Mouse (Mus musculus) lung, adult 18-20 months (tissue): ENCODE results near the gene Srgap1.
"Not testable (repeated sequence)": the region's sequence is repeated elsewhere in the genome, so short reads cannot be mapped to it uniquely, and the experiment has no call there.

Source experiments
- DNase-seq, 2 experiments: peaks; one replicate each; pipeline ENCODE4 v3.0.0; 2022; ENCODE audit warnings: mixed read lengths in 2 of 2

Gene Srgap1

GRCm38 (mm10) chr10:121807771-121808170, 239.3 kb downstream of the Srgap1 start:
- DNase-seq = no peak

DNA sequence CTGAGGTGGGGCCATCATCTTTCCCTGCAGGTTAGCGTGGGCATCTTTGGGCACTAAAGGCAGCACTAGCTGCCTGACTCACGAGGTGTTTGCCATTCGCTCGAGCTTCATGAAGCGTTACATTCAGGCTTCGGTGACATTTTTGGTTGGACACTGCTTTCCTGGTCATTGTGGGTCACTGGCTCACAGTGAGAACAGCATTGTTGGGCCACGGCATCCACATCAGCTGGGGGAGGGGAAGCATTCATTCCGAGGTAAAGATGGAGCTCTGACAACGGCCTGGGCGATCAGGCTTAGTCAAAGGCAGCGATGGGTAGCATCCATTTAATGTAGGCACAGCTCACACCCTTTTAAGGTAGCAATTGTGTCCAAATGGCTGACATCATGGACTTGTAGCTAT, 240.3 kb downstream of the Srgap1 start:
- DNase-seq = no peak

DNA sequence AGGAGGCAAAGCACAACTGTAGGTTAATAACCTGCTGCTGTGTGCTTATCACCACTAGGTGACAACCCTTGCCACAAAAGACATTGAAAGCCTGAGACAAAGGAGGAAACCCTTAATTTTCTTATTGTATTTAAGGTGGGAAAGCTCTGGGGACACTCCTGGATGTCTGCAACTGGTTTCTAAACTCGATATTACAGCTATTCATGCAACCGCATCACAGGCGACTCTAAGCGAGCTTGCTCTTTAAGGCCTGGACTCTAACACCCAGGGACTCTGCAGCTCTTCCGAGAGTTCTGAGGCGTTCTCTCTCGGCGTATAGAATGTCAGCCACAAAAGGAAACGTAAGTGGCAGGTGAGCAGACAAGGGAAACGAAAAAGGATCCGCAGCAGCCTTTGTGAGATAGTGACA, 241.2 kb downstream of the Srgap1 start:
- no peak for DNase-seq

- DNase-seq = no peak
Observed at GRCm38 (mm10) chr10:121804551-121804950, 242.6 kb downstream of the Srgap1 start.

DNA sequence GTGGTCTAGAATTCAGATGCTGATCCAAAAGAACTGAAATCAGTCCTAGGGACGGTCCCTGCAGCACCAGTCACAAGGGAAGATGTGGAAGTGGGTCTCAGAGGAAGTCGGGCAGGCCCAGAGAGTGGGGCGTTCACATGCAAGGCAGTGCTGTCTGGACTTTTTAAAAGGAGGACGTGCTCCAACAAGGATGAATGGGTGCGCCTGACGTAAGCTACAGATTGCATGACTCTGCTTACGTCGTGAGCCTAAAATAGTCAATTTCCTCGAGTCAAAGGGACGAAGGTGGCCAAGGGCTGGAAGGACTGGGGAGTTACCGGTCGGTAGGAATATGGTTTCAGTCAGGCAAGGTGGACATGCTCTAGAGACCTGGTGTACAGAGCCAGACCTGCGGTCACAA, 247.1 kb downstream of the Srgap1 start:
- DNase-seq = no peak

DNA sequence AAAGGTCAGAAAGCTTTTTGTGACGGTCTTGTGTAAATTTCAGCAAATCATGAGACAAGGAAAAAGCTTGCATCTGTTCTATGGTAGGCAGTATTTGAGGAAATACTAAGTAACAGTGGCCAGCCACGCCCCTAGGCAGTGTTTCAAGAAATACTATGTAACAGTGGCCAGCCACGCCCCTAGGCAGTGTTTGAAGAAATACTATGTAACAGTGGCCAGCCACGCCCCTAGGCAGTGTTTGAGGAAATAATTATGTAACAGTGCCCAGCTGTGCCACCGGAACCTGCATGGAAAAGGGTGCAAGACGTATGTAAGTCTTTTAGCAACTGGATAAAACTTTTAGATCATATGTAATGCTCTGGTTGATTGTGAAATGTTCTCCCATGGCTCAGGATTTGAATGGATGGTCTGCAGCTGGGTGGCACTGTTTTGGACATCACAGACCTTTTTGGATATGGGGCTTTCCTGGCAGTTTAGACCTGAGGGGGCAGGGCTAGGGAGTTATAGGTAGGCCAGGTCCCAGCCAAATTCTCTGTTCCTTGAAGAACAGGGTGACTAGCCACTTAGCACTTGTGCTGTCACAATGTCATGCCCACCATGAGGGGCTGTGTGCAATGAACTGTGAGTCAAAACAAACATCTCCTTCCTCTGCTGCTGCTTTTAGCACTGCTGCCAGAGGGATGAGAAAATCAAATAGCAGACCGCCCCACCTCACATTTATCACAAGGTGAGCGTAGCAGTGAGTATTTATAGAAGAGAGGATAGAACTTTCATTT, 250.9 kb downstream of the Srgap1 start:
- DNase-seq = peak; percentile 80 to 87

DNA sequence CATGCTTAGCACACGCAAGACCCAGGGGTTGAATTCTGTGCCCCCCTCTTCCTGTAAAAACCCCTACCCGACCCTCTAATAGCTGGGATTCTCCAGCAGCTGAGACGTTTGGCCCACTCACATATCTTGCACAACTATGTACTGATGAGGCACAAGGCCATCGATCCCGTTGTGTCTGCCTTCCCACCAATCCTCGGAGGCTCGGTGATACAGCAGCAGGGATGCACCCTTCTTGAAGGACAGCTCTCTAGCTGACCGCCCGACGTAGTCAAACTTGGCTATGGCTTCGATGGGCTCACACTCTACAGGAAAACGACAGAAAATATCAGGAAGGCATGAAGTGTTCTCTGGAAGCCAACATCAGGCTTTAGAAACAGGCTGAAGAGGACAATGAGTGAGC, 252.6 kb downstream of the Srgap1 start:
- no peak for DNase-seq

DNA sequence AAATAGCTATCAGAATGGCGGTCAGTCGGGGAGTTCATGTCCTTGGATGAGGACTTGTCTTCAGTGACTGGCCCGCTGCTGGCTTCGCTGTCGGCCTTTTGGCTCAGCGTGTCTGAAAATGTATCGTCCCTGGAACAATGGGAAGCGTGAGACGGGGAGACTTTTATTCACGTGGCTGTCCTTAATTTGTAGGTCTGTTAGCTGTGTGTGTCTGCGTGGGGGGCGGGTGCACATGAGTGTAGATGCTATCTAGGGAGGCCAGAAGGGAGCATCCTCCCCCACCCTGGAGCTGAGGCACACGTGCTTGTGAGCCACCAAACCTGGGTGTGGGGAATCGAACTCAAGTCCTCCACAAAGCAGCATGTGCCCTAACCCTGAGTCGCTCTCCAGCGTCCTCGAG, 254.5 kb downstream of the Srgap1 start:
- DNase-seq = no peak

DNA sequence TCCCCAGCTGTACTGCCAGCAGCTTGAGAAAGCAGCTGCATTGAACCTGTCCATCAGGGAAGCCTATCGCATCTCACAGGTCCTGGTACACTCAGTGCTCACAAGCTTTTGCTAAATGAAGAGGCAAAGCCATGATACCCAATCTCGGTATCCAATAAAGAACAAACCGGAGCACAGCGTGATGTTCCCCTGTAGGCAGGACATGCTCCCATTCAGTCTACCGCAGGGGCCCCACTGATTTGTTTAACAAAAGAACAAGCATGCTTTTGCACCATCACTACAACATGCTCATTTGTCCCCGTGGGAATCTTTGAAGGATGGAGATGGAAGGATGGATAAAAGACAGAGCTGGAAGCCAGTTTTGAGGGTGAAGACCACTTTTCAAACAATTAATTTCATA, 257.0 kb downstream of the Srgap1 start:
- DNase-seq = no peak

GRCm38 (mm10) chr10:121788536-121788935, 258.6 kb downstream of the Srgap1 start:
- DNase-seq = no peak

DNA sequence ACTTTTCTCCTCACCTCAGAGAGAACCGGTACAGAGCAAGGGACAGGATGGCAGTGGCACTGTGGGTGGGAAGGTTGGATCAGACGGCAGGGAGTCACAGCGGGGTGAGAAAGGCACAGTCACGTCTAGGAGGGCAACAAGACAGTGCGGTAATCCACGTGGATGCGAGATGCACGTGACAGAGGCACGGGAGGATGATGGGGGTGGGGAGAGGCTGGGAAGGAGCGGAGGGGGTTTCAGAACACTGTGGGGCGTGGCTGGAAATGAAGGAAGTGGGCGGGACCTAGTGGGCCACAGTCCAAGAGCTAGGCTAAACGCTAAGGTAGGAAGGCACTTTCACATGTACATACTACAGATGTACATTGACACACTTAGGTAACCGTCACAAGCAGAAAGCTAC, 266.0 kb downstream of the Srgap1 start:
- peak; percentile 21 to 40 for DNase-seq

GRCm38 (mm10) chr10:121775990-121776389, 271.1 kb downstream of the Srgap1 start:
- no peak for DNase-seq

DNA sequence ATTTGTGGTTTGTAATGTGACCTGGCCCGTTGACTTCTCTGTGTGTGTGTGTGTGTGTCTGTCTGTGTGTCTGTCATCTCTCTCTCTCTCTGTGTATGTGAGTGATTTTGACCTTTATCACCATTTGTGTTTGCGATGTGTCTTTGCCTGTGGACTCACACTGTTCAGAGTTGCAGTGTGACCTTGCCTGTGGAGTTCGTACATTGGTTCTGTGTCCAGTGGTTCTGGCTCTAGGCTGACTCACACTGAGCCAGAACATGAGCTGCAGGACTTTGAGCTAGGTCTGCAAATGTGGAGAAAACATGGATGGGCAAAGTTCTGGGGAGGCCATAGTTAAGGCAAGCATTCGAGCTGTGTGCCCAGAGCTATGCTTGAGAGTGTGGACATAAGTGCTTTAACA, 273.3 kb downstream of the Srgap1 start:
- no peak for DNase-seq

- peak; percentile 37 to 44 for DNase-seq
Observed at GRCm38 (mm10) chr10:121770624-121771577, 276.2 kb downstream of the Srgap1 start.

DNA sequence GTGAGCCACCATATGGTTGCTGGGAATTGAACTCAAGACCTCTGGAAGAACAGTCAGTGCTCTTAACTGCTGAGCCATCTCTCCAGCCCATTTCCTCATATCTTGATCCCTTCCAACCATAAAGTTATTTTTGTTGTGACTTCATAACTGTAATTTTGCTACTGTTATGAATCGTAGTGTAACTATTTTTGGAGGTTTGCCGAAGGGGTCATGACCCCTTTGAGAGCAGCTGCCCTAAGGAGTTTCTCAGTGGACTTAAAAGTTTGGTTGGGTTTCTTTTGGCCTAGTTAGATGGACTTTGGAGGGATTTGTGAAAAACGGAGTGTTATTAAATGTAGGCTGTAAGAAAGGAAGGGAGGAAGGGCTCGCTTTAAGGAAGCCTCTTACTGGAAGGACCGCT, 277.4 kb downstream of the Srgap1 start:
- no peak for DNase-seq

- not testable (repeated sequence) for DNase-seq
Observed at GRCm38 (mm10) chr10:121767295-121767694, 279.8 kb downstream of the Srgap1 start.

- no peak for DNase-seq
Observed at GRCm38 (mm10) chr10:121765174-121766057, 281.7 kb downstream of the Srgap1 start.

GRCm38 (mm10) chr10:121764469-121765173, 282.5 kb downstream of the Srgap1 start:
- no peak for DNase-seq

- no peak for DNase-seq
Observed at GRCm38 (mm10) chr10:121763191-121763590, 283.9 kb downstream of the Srgap1 start.

- no peak for DNase-seq
Observed at GRCm38 (mm10) chr10:121762141-121762540, 285.0 kb downstream of the Srgap1 start.

GRCm38 (mm10) chr10:121759095-121759494, 288.0 kb downstream of the Srgap1 start:
- no peak for DNase-seq

GRCm38 (mm10) chr10:121756677-121757076, 290.4 kb downstream of the Srgap1 start:
- no peak for DNase-seq
